Mouse (Mus musculus) limb, embryonic 14.5 days (tissue): Measurements from ENCODE around the gene Atp6v0e. TPM values are rescaled to one million over a fixed set of nuclear protein-coding genes. Genes with fewer than 3 reads are reported as not detected.
A peak's percentile ranks its signal among the peaks of the same experiment; 100 is the strongest.

Experiments used
- ATAC-seq: fragments of 200-750 bp; cut with Nextera tagmentation; 2 replicates; pipeline ENCODE4 v1.8.0; 2017; ENCODE audit warnings: low read depth, moderate number of reproducible peaks, moderate TSS enrichment; ENCODE audit not compliant: low FRiP score
- DNase-seq: peaks from one replicate; pipeline ENCODE4 v3.0.0-alpha.2; 2015; ENCODE audit warnings: low spot score
- H3K27ac ChIP-seq: fragments of 300-500 bp; sonication (generic); replicated peaks from 2 replicates; pipeline ENCODE4 v1.5.1; 2014; ENCODE audit warnings: low read depth, mild to moderate bottlenecking, low read length, moderate library complexity, mixed read lengths
- H3K27me3 ChIP-seq: fragments of 300-500 bp; sonication (generic); 2 replicates; pipeline ENCODE4 v1.6.1; 2014; ENCODE audit warnings: low read length, mixed read lengths; ENCODE audit not compliant: control insufficient read depth, insufficient read depth
- H3K36me3 ChIP-seq: fragments of 300-500 bp; sonication (generic); 2 replicates; pipeline ENCODE4 v1.6.1; 2014; ENCODE audit warnings: mild to moderate bottlenecking, low read length, moderate library complexity, mixed read lengths; ENCODE audit not compliant: control insufficient read depth, insufficient read depth
- H3K4me1 ChIP-seq: fragments of 300-500 bp; sonication (generic); 2 replicates; pipeline ENCODE4 v1.6.1; 2014; ENCODE audit warnings: antibody characterized with exemption, low read length, mixed read lengths; ENCODE audit not compliant: control insufficient read depth, insufficient read depth
- H3K4me2 ChIP-seq: fragments of 300-500 bp; sonication (generic); replicated peaks from 2 replicates; pipeline ENCODE4 v1.6.1; 2014; ENCODE audit warnings: low read depth, mild to moderate bottlenecking, low read length, moderate library complexity; ENCODE audit not compliant: severe bottlenecking
- H3K4me3 ChIP-seq: fragments of 300-500 bp; sonication (generic); replicated peaks from 2 replicates; pipeline ENCODE4 v1.5.1; 2014; ENCODE audit warnings: low read length
- H3K9ac ChIP-seq: fragments of 300-500 bp; sonication (generic); 2 replicates; pipeline ENCODE4 v1.6.1; 2014; ENCODE audit warnings: mild to moderate bottlenecking, low read depth, low read length, moderate library complexity; ENCODE audit not compliant: severe bottlenecking
- H3K9me3 ChIP-seq: fragments of 300-500 bp; sonication (generic); 2 replicates; pipeline ENCODE4 v1.6.1; 2016; ENCODE audit warnings: low read length; ENCODE audit not compliant: control insufficient read depth
- POLR2A ChIP-seq: fragments of 200-500 bp; IDR thresholded peaks from 2 replicates; pipeline ENCODE4 v1.8.0; 2012; ENCODE audit warnings: inconsistent platforms, mild to moderate bottlenecking, moderate library complexity, borderline replicate concordance; ENCODE audit not compliant: insufficient read depth, insufficient read length; ENCODE audit errors: extremely low read depth
- WGBS: fragments of 180-500 bp; shearing (Covaris S2); extraction: QIAGEN DNeasy Blood & Tissue Kit; methylation state at CpG from one replicate; pipeline ENCODE4 v1.1.7; 2014; 5-methylcytosine and 5-hydroxymethylcytosine counted together
- polyA plus RNA-seq, 2 experiments: library from polyadenylated mRNA; depleted of rRNA in 1 of 2; stranded (reverse) in 1 of 2; unstranded in 1 of 2; fragments of >200 nt; fragmentation: Nextera tagmentation in 1 of 2; extraction: Ambion mirVana in 1 of 2; gene quantifications; 2 replicates each; pipeline versions ENCODE4 v1.2.1 to v1.2.3; 2012 to 2014

The Atp6v0e gene
- polyA plus RNA-seq (2012; rRNA removed), result 167 and 183 TPM in 2 replicates
- polyA plus RNA-seq (2014; fragmentation: Nextera tagmentation; extraction: Ambion mirVana), result 203 and 228 TPM in 2 replicates

DNA sequence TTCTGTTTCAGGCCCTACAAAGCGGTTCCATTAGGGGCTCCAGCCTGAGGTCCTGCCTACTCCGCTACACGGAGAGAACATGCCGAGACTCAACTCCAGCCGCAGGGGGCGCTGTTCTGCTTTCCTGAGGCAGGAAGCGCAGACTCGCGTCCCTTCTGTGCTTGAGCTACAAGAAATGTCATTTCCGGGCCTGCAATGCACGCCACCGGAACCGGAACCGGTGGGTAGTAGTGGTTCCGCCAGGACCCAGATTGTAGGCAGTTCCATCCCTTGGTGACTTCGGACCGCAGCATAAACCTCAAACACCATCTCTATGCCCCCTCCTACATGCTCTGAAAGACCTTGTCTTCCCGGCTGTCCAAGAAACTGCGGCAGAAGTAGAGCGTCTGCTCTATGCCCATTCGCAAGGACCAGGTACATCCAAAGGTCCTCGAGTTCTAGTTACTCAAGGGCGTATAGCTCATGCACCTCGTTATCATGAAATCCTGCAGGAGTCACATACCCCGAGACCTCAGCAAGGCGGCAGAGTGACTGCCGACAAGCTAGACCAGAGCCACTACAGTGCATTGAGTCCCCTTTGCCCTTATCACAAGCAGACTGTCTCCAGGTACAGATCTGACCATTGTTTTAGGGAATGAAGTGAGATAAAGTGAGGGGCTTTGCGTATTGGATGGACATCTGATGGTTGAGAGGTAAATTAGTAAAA is at the start of gene Atp6v0e:
TSS of gene Atp6v0e (plus strand) at position 254 of the 706 bp plus-strand sequence.
- Histone ChIP-seq H3K4me1 (peaks cover 8% of the 10 kb centered on the region), H3K4me2 (peak within 1 kb of the TSS; percentile 70), H3K27ac (no peak within 1 kb of the TSS), H3K36me3 (no peaks in the 10 kb centered on the region), H3K9me3 (no peaks in the 10 kb centered on the region), H3K4me3 (peak within 1 kb of the TSS; percentile 42), H3K27me3 (no peaks in the 10 kb centered on the region), H3K9ac (peak within 1 kb of the TSS; percentile 50)
- ATAC-seq (peak; percentile 81), DNase-seq (peak; percentile 97)
- 0 out of 2 replicates have a peak, but pooled peaks have one; percentile 42 for TF ChIP-seq POLR2A
- 2% methylated on average over 28 of the region's 28 CpGs for WGBS

DNA sequence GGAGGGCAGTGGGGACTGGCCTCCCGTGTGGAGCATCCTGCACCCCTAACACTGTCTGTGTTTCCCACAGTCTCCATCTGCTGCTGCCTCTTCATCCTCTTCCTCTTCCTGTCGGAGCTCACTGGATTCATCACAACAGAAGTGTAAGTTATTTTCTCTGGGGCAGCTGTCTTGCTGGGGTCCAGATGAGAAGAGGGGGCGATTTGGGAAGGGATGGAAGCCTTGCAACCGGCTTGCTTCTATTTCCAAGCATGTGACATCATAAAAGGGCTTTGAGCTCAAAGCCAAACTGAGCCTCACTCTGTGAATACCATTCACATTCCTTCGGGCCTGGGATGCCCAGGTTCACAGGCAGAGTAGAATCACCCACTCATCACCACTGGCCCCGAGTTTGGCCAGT is 48.7 kb upstream of the Atp6v0e start:
- Histone ChIP-seq H3K9ac (no peak overlapping the region), H3K9me3 (no peaks in the 10 kb centered on the region), H3K36me3 (peaks cover 58% of the 10 kb centered on the region), H3K27me3 (no peaks in the 10 kb centered on the region), H3K4me2 (no peak overlapping the region), H3K4me3 (no peak overlapping the region), H3K4me1 (no peaks in the 10 kb centered on the region), H3K27ac (no peak overlapping the region)
- 80% methylated on average over 6 of the region's 6 CpGs for WGBS
- ATAC-seq (no peak), DNase-seq (no peak)
- TF ChIP-seq POLR2A, result no peak

DNA sequence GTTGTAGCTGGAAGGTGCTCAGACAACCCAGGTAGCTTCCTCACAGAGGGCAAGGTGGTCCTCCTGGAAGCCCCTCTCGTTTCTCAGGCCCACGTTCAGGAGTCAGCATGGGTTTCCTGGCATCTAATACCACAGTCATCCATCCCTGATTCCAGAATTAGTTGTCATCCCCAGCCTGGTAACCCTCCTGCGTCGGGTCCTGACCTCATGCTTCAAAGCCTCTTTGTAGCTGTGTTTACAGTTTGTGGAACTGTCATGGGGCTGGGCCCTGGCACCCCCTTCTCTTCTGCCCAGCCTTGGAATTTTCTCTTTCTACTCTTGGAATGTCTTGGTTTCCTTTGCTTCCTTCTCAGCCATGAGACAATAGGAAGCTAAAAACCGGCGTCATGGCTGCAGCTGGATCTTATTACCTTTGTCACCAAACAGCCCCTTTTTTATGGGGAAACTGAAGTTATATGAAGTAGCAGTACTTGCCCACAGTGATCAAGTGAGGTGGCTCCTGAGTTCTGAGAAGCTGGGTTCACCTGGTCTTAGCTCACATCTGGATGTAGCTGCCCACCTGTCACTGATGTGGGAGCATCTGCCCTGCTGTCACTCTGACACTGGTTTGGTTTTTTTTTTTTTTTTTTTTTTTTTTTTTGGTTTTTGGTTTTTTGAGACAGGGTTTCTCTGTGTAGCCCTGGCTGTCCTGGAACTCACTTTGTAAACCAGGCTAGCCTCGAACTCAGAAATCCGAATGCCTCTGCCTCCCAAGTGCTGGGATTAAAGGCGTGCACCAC is 48.1 kb upstream of the Atp6v0e start:
- Histone ChIP-seq H3K27me3 (no peaks in the 10 kb centered on the region), H3K27ac (no peak overlapping the region), H3K36me3 (peaks cover 58% of the 10 kb centered on the region), H3K9ac (no peak overlapping the region), H3K4me1 (no peaks in the 10 kb centered on the region), H3K9me3 (no peaks in the 10 kb centered on the region), H3K4me2 (no peak overlapping the region), H3K4me3 (no peak overlapping the region)
- ATAC-seq (no peak), DNase-seq (no peak)
- 61% methylated on average over 9 of the region's 9 CpGs for WGBS
- TF ChIP-seq POLR2A, result no peak

DNA sequence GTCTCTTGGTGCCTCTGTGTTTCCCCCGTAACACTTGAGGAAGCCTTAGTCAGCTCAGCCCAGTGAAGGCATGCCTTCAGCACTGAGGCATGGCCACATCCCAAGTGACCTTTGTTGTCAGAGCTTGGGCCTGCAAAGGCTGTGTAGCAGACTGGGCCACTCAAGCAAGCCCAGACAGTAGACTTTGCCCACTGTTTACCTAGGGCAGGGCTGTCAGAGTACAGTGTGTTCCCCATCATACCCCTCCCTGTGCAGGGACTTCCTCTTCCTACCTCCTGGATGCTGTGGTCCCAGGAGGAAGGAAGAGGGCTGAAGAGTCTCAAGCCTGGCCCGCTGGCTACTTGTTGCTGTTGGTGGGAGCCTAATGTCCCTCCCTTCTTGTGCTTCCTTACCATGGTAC is 46.3 kb upstream of the Atp6v0e start:
- Histone ChIP-seq H3K4me3 (no peak overlapping the region), H3K27me3 (no peaks in the 10 kb centered on the region), H3K4me1 (peaks cover 1% of the 10 kb centered on the region; the same call in 1 of the 2 replicates), H3K36me3 (peaks cover 52% of the 10 kb centered on the region), H3K4me2 (no peak overlapping the region), H3K9me3 (no peaks in the 10 kb centered on the region), H3K27ac (no peak overlapping the region), H3K9ac (no peak overlapping the region)
- no peak for TF ChIP-seq POLR2A
- ATAC-seq, result no peak
- no peak for DNase-seq
- 96% methylated on average over 2 of the region's 2 CpGs for WGBS

DNA sequence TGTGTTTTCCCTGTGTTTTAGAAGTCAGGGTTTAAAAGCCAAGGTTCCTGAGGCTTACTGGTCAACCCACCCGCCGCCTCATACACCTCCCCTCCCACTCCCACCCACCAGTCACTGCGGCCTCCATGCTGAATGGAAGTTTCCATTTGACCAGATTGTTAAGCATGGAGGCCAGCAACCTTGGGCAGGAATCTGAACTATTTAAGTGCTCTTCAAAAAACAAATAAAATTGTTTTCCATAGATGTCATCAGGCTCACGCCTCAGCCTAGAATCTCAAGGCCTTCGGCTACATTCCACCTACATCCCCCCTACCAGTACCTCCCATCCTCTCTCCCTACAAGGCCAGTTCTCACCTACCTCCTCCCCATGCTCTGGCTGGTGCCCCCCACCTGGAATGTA is 44.5 kb upstream of the Atp6v0e start:
- DNase-seq (no peak), ATAC-seq (no peak)
- 81% methylated on average over 5 of the region's 5 CpGs for whole genome bisulfite sequencing
- H3K9me3 ChIP-seq, result no peaks in the 10 kb centered on the region
- no peak for TF ChIP-seq POLR2A
- no peaks in the 10 kb centered on the region for H3K27me3 ChIP-seq
- H3K9ac ChIP-seq, result no peak overlapping the region
- H3K4me2 ChIP-seq, result no peak overlapping the region
- peaks cover 52% of the 10 kb centered on the region for H3K36me3 ChIP-seq
- H3K4me1 ChIP-seq, result peaks cover 2% of the 10 kb centered on the region; the same call in 1 of the 2 replicates
- no peak overlapping the region for H3K27ac ChIP-seq
- no peak overlapping the region for H3K4me3 ChIP-seq
